Comparison of ENCODE assay signal across 8 mouse cellular contexts in the genomic region with DNA sequence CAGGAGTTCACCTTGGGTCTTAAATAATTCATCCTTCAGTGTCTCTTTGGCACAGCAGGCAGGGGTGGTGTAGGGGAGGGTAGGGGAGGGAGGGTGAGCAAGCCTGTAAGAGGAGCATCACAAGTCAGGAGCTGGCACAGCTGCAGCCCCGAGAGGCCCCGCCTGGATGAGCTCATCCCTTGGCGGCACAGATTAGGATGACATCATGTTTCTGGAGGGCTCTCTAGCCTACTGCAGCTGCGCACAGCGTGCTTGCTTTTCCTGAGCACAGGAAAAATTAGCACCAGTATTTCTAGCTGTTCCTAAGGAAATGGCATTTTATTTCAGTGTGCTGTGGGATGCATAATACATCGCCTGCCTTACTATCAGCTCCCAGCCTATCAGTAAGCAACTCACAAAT.
DNase-seq lines count a peak whose midpoint lies in the region; ATAC-seq and TF ChIP-seq lines count a peak whose summit lies in the region.

No protein-coding gene starts in this region.

- WGBS in forebrain, postnatal 0 days = 2% methylated on average over 6 of the region's 6 CpGs
- 24% methylated on average over 6 of the region's 6 CpGs for WGBS in liver, embryonic 15.5 days (ENCODE audit: insufficient replicate concordance)
- 5% methylated on average over 6 of the region's 6 CpGs for WGBS in neural tube, embryonic 13.5 days

- no peak overlapping the region for H3K4me3 ChIP-seq in forebrain, postnatal 0 days (ENCODE audit: low read depth, low read length)
- no peak overlapping the region for H3K4me3 ChIP-seq in liver, embryonic 15.5 days (replicated peaks)
- H3K4me3 ChIP-seq in neural tube, embryonic 13.5 days = no peak overlapping the region

- peaks cover 18% of the 10 kb centered on the region for H3K4me1 ChIP-seq in forebrain, postnatal 0 days (ENCODE audit: insufficient read depth)
- H3K4me1 ChIP-seq in liver, embryonic 15.5 days (replicated peaks) = peaks cover 20% of the 10 kb centered on the region
- H3K4me1 ChIP-seq in neural tube, embryonic 13.5 days (replicated peaks) = peaks cover 54% of the 10 kb centered on the region

- intact Hi-C loops in heart, postnatal 14 days (cut with DNase I) = no loop called here

- peak overlapping the region; percentile 23; the same call in 1 of the 2 replicates for H3K9ac ChIP-seq in forebrain, postnatal 0 days
- no peak overlapping the region for H3K9ac ChIP-seq in liver, embryonic 15.5 days
- H3K9ac ChIP-seq in neural tube, embryonic 13.5 days = peak overlapping the region; percentile 35; the same call in 1 of the 2 replicates

- no peaks in the 10 kb centered on the region for H3K9me3 ChIP-seq in forebrain, postnatal 0 days (ENCODE audit: low read length)
- no peaks in the 10 kb centered on the region for H3K9me3 ChIP-seq in liver, embryonic 15.5 days (replicated peaks)
- no peaks in the 10 kb centered on the region for H3K9me3 ChIP-seq in neural tube, embryonic 13.5 days

- ATAC-seq in forebrain, postnatal 0 days = peak; percentile 100
- 0 out of 2 replicates have a peak, but pooled peaks have one; percentile 62 for ATAC-seq in liver, embryonic 15.5 days (ENCODE audit: insufficient read depth)
- ATAC-seq in neural tube, embryonic 13.5 days (ENCODE audit: low read depth) = peak; percentile 98

- no peaks in the 10 kb centered on the region for H3K27me3 ChIP-seq in forebrain, postnatal 0 days (ENCODE audit: insufficient read depth, low read length)
- no peaks in the 10 kb centered on the region for H3K27me3 ChIP-seq in liver, embryonic 15.5 days
- no peaks in the 10 kb centered on the region for H3K27me3 ChIP-seq in neural tube, embryonic 13.5 days

- H3K4me2 ChIP-seq in forebrain, postnatal 0 days (ENCODE audit: low read depth) = peak overlapping the region; percentile 34
- no peak overlapping the region for H3K4me2 ChIP-seq in liver, embryonic 15.5 days
- H3K4me2 ChIP-seq in neural tube, embryonic 13.5 days = peak overlapping the region; percentile 36

- peak overlapping the region; percentile 81 for H3K27ac ChIP-seq in forebrain, postnatal 0 days (ENCODE audit: low read depth, low read length)
- no peak overlapping the region for H3K27ac ChIP-seq in liver, embryonic 15.5 days (replicated peaks)
- H3K27ac ChIP-seq in neural tube, embryonic 13.5 days (replicated peaks) = peak overlapping the region; percentile 90

- TF ChIP-seq CTCF in forebrain, postnatal 0 days (IDR thresholded peaks at IDR 0.05; ENCODE audit: low read depth) = no peak

- H3K36me3 ChIP-seq in forebrain, postnatal 0 days (ENCODE audit: insufficient read depth) = no peaks in the 10 kb centered on the region
- no peaks in the 10 kb centered on the region for H3K36me3 ChIP-seq in liver, embryonic 15.5 days (replicated peaks)
- H3K36me3 ChIP-seq in neural tube, embryonic 13.5 days = no peaks in the 10 kb centered on the region

- peak; percentile 95 for DNase-seq in Muller cell, postnatal 12 days (ENCODE audit: inconsistent ontology term)
- peak; percentile 91 to 94 for DNase-seq in cerebellum, adult 18-20 months
- DNase-seq in forebrain, postnatal 0 days = peak; percentile 96
- DNase-seq in heart, postnatal 14 days = peak; percentile 90 to 94
- DNase-seq in kidney, postnatal 4 days = peak; percentile 81 to 87
- peak; percentile 61 to 83 for DNase-seq in thymus, postnatal 36 days
